Comparison of ENCODE assay signal across 19 mouse cellular contexts in the genomic region with DNA sequence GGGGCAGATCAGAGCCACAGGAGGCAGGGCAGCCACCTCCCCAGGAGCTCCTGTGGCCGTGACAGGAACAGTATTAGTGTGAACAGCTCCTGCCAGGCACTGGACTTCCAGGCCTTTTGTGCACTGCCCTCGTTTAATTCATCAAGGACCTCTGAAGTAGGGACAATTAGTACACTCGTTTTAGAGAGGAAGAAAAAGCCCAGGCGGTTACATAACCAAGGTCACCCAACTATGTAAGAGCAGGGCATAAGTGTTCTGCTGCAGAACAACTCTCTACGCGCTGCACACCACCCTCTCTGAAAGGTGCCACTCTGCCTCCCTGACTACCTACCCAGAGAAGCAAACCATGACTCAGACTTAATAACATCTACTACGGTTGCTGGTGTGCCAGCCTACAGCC. TPM values are rescaled to one million over a fixed set of nuclear protein-coding genes. Genes with fewer than 3 reads are reported as not detected.
DNase-seq lines count a peak whose midpoint lies in the region; ATAC-seq and TF ChIP-seq lines count a peak whose summit lies in the region.
"Had no signal": no experiment of that assay in that cellular context is flagged by ENCODE, and none has a peak within 500 bp of the region (broad histone marks: within the 10 kb centered on the region; RNA-seq: fewer than 3 reads in every experiment).

No protein-coding gene starts in this region.

- 60% methylated on average over 7 of the region's 7 CpGs for WGBS in kidney, adult 2 months
- WGBS in lung, embryonic 16.5 days = 54% methylated on average over 7 of the region's 7 CpGs

- TF ChIP-seq POLR2A in kidney, adult 2 months (IDR thresholded peaks at IDR 0.05; ENCODE audit: low read depth, low read length) = no peak

- ATAC-seq in lung, embryonic 16.5 days (ENCODE audit: low read depth) = peak; percentile 84
- ATAC-seq in granulocyte monocyte progenitor cell, adult 5-6 weeks (replicated peaks; ENCODE audit: poor library complexity, severe bottlenecking) = no peak
- ATAC-seq: forebrain, embryonic 15.5 days; intestine, embryonic 15.5 days had no signal

- no peak overlapping the region for H3K9ac ChIP-seq in lung, embryonic 16.5 days (ENCODE audit: low read length)
- H3K9ac ChIP-seq: embryonic facial prominence, embryonic 15.5 days; forebrain, embryonic 15.5 days; intestine, embryonic 15.5 days; liver, embryonic 15.5 days had no signal

- no peaks in the 10 kb centered on the region; the same call in 1 of the 2 replicates for H3K36me3 ChIP-seq in kidney, adult 2 months (ENCODE audit: control insufficient read depth, insufficient read depth, low read length)
- peaks cover 49% of the 10 kb centered on the region for H3K36me3 ChIP-seq in E14TG2a.4 (ENCODE audit: insufficient read depth, low read length)
- no peaks in the 10 kb centered on the region; the same call in 1 of the 2 replicates for H3K36me3 ChIP-seq in lung, embryonic 16.5 days (ENCODE audit: control insufficient read depth, insufficient read depth, low read length)
- H3K36me3 ChIP-seq: forebrain, embryonic 15.5 days; intestine, embryonic 15.5 days had no signal

- no peak overlapping the region for H3K4me3 ChIP-seq in kidney, adult 2 months (ENCODE audit: insufficient read depth, low read depth, low read length)
- peak overlapping the region; percentile 13; the same call in 1 of the 2 replicates for H3K4me3 ChIP-seq in E14TG2a.4 (replicated peaks; ENCODE audit: low read length)
- no peak overlapping the region for H3K4me3 ChIP-seq in lung, embryonic 16.5 days (ENCODE audit: low read length)
- H3K4me3 ChIP-seq: embryonic facial prominence, embryonic 15.5 days; forebrain, embryonic 15.5 days; heart, embryonic 10.5 days; intestine, embryonic 15.5 days; limb, embryonic 10.5 days; liver, embryonic 15.5 days; myocyte had no signal

- H3K4me2 ChIP-seq in lung, embryonic 16.5 days (ENCODE audit: low read depth, low read length) = no peak overlapping the region
- H3K4me2 ChIP-seq: embryonic facial prominence, embryonic 15.5 days; forebrain, embryonic 15.5 days; intestine, embryonic 15.5 days; liver, embryonic 15.5 days had no signal

- no peaks in the 10 kb centered on the region for H3K9me3 ChIP-seq in E14TG2a.4 (ENCODE audit: low read length)
- no peaks in the 10 kb centered on the region for H3K9me3 ChIP-seq in lung, embryonic 16.5 days (ENCODE audit: control insufficient read depth, low read length)
- H3K9me3 ChIP-seq: embryonic facial prominence, embryonic 15.5 days; forebrain, embryonic 15.5 days; heart, embryonic 10.5 days; intestine, embryonic 15.5 days; limb, embryonic 10.5 days; liver, embryonic 15.5 days had no signal

- H3K4me1 ChIP-seq in kidney, adult 2 months (ENCODE audit: control insufficient read depth, insufficient read depth, low read length) = 0 out of 2 replicates have a peak, but pooled peaks cover 3% of the 10 kb centered on the region
- peaks cover 49% of the 10 kb centered on the region for H3K4me1 ChIP-seq in E14TG2a.4 (replicated peaks; ENCODE audit: low read depth, low read length)
- H3K4me1 ChIP-seq in lung, embryonic 16.5 days (replicated peaks; ENCODE audit: control insufficient read depth, insufficient read depth, low read length) = no peaks in the 10 kb centered on the region
- H3K4me1 ChIP-seq: embryonic facial prominence, embryonic 15.5 days had no signal

- H3K27ac ChIP-seq in kidney, adult 2 months (ENCODE audit: insufficient read depth, low read depth, low read length) = peak overlapping the region; percentile 36
- H3K27ac ChIP-seq in lung, embryonic 16.5 days (ENCODE audit: low read length) = peak overlapping the region; percentile 45; the same call in 1 of the 2 replicates
- H3K27ac ChIP-seq: embryonic facial prominence, embryonic 15.5 days; forebrain, embryonic 15.5 days; heart, embryonic 10.5 days; intestine, embryonic 15.5 days; limb, embryonic 10.5 days; liver, embryonic 15.5 days had no signal

- DNase-seq in kidney, adult 2 months = peak; percentile 54
- DNase-seq in kidney, postnatal 4 days = no peak
- DNase-seq in ZHBTc4 (ENCODE audit: low read depth, low spot score) = peak; percentile 31
- DNase-seq in retina, embryonic 14.5 days (ENCODE audit: low spot score) = no peak
- DNase-seq: gastrocnemius, postnatal 10 days; layer of hippocampus, postnatal 36 days; right cerebral cortex, postnatal 14 days; thymus, adult 18-20 months had no signal

- no peaks in the 10 kb centered on the region for H3K27me3 ChIP-seq in kidney, adult 2 months (replicated peaks; ENCODE audit: control insufficient read depth, insufficient read depth, low read length)
- no peaks in the 10 kb centered on the region for H3K27me3 ChIP-seq in E14TG2a.4 (ENCODE audit: insufficient read depth, low read length)
- H3K27me3 ChIP-seq in lung, embryonic 16.5 days (ENCODE audit: control insufficient read depth, insufficient read depth, low read depth, low read length) = no peaks in the 10 kb centered on the region
- H3K27me3 ChIP-seq: embryonic facial prominence, embryonic 15.5 days; forebrain, embryonic 15.5 days; intestine, embryonic 15.5 days; liver, embryonic 15.5 days had no signal

- TF ChIP-seq CTCF in kidney, adult 2 months (conservative IDR thresholded peaks at IDR 0.05; ENCODE audit: insufficient read depth, insufficient read length, low read depth, low read length) = no peak
- TF ChIP-seq CTCF in E14TG2a.4 (conservative IDR thresholded peaks at IDR 0.05; ENCODE audit: low read length) = no peak

RNA-seq across cellular contexts. Expression of a gene that starts 9.1 kb away (rescaled TPM):
- 52.7 and 57.7 TPM in 2 replicates for polyA plus RNA-seq in kidney, adult 2 months (2012; rRNA removed)
- polyA plus RNA-seq in lung, embryonic 16.5 days (2015; fragmentation: Nextera tagmentation; extraction: Ambion mirVana) = 21.9 and 22.4 TPM in 2 replicates
- 22.2 and 27.7 TPM in 2 replicates for total RNA-seq in granulocyte monocyte progenitor cell, adult 5-6 weeks (2014; fragmentation: Nextera tagmentation)
- total RNA-seq in granulocyte monocyte progenitor cell, adult 5-6 weeks (2017) = 22.4 and 27.2 TPM in 2 replicates

RNA-seq across cellular contexts. Expression of a gene that starts 24.5 kb away (rescaled TPM):
- not detected in 2 replicates for polyA plus RNA-seq in kidney, adult 2 months (2012; rRNA removed)
- polyA plus RNA-seq in lung, embryonic 16.5 days (2015; fragmentation: Nextera tagmentation; extraction: Ambion mirVana) = 0.05 TPM in 1 of 2 replicates, not detected in the other
- not detected in 2 replicates for total RNA-seq in granulocyte monocyte progenitor cell, adult 5-6 weeks (2014; fragmentation: Nextera tagmentation)
- not detected in 2 replicates for total RNA-seq in granulocyte monocyte progenitor cell, adult 5-6 weeks (2017)
- total RNA-seq: layer of hippocampus, postnatal 36 days had no signal
- polyA plus RNA-seq: embryonic facial prominence, embryonic 15.5 days; heart, embryonic 10.5 days; hindbrain, embryonic 11.5 days; intestine, embryonic 15.5 days; limb, embryonic 10.5 days; liver, embryonic 15.5 days; myocyte had no signal

RNA-seq across cellular contexts. Expression of a gene that starts 51.7 kb away (rescaled TPM):
- polyA plus RNA-seq in kidney, adult 2 months (2012; rRNA removed) = 21.0 and 23.2 TPM in 2 replicates
- polyA plus RNA-seq in lung, embryonic 16.5 days (2015; fragmentation: Nextera tagmentation; extraction: Ambion mirVana) = 97.4 and 100 TPM in 2 replicates
- 18.6 and 36.5 TPM in 2 replicates for total RNA-seq in granulocyte monocyte progenitor cell, adult 5-6 weeks (2014; fragmentation: Nextera tagmentation)
- 58.2 and 107 TPM in 2 replicates for total RNA-seq in granulocyte monocyte progenitor cell, adult 5-6 weeks (2017)

Comparison
In these comparisons a context has a peak if more than half of its experiments do, and no peak if none do; other contexts are left out.
1. DNase-seq: peak in kidney, adult 2 months (single experiment) and ZHBTc4 (single experiment); none in kidney, postnatal 4 days (0 of 2) and retina, embryonic 14.5 days (single experiment).